Mouse (Mus musculus) forebrain, embryonic 14.5 days (tissue): ENCODE measurements at regions not wholly inside any gene's neighbourhood (a gene's known extent, or its start where the extent isn't known, plus 50 kb on each side); places are given as distances from the start of the nearest gene placed in this dataset.

Source experiments
- ATAC-seq: fragments of 200-750 bp; cut with Nextera tagmentation; 2 replicates; pipeline ENCODE4 v1.8.0; 2017; ENCODE audit warnings: mild to moderate bottlenecking, moderate library complexity
- DNase-seq: peaks from one replicate; pipeline ENCODE4 v3.0.0-alpha.2; 2015; ENCODE audit warnings: low spot score
- H3K27ac ChIP-seq: fragments of 300-500 bp; sonication (generic); 2 replicates; pipeline ENCODE4 v1.5.1; 2014; ENCODE audit warnings: low read depth, mild to moderate bottlenecking, control low read depth, low read length, moderate library complexity
- H3K27me3 ChIP-seq: fragments of 300-500 bp; sonication (generic); replicated peaks from 2 replicates; pipeline ENCODE4 v1.6.1; 2014; ENCODE audit warnings: low read length, control low read depth, mixed read lengths; ENCODE audit not compliant: control insufficient read depth, insufficient read depth
- H3K36me3 ChIP-seq: fragments of 300-500 bp; sonication (generic); 2 replicates; pipeline ENCODE4 v1.6.1; 2014; ENCODE audit warnings: low read length, control low read depth; ENCODE audit not compliant: control insufficient read depth, insufficient read depth
- H3K4me1 ChIP-seq: fragments of 300-500 bp; sonication (generic); 2 replicates; pipeline ENCODE4 v1.6.1; 2014; ENCODE audit warnings: antibody characterized with exemption, low read length, control low read depth; ENCODE audit not compliant: control insufficient read depth, insufficient read depth
- H3K4me2 ChIP-seq: fragments of 300-500 bp; sonication (generic); 2 replicates; pipeline ENCODE4 v1.6.1; 2014; ENCODE audit warnings: mild to moderate bottlenecking, control low read depth, low read length
- H3K4me3 ChIP-seq: fragments of 300-500 bp; sonication (generic); 2 replicates; pipeline ENCODE4 v1.5.1; 2014; ENCODE audit warnings: low read depth, low read length, control low read depth
- H3K9ac ChIP-seq: fragments of 300-500 bp; sonication (generic); 2 replicates; pipeline ENCODE4 v1.6.1; 2014; ENCODE audit warnings: mild to moderate bottlenecking, low read length, control low read depth, moderate library complexity
- H3K9me3 ChIP-seq: fragments of 300-500 bp; sonication (generic); replicated peaks from 2 replicates; pipeline ENCODE4 v1.6.1; 2016; ENCODE audit warnings: low read length, control low read depth, mixed read lengths; ENCODE audit not compliant: control insufficient read depth
- WGBS: fragments of 180-500 bp; shearing (Covaris S2); extraction: QIAGEN DNeasy Blood & Tissue Kit; methylation state at CpG from one replicate; pipeline ENCODE4 v1.1.7; 2014; 5-methylcytosine and 5-hydroxymethylcytosine counted together

DNA sequence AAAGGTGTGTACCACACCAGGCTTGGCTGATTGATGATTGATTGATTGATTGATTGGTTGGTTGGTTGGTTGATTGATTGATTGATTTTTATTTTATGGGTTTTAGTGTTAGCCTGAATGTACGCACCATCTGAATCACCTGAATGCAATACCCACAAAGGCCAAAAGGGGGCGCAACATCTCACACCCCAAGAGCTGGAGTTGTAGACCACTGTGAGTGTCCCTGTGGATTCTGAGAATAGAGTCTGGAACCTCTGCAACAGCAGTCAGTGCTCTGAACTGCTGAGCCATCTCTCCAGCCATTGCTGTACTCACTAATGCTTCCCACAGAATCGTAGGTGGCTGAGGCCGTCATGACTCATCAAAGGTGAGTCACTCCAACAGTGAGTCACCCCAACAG, 109.4 kb upstream of the Foxb1 start:
- 0 out of 2 replicates have a peak, but pooled peaks cover 6% of the 10 kb centered on the region for H3K27me3 ChIP-seq
- 86% methylated on average over 4 of the region's 4 CpGs for WGBS

DNA sequence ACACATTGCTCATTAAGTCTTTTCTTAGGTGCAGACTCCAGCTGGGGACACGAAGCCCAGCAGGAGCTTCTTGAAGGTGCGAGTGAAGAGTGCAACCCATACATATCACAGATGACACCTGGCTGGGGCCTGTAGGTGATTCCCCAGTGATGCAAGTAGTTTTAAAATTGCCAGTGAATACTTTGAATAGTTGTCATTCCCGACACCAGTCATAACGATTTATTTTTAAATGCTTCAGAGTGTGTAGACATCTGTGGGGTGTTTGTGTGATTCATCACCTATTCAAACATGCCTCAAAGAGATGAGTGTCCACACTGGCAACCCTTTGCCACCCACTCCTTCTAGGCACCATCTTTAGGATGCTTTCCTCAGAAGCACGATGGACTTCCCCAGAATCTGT, 102.9 kb upstream of the Bnip2 start:
- H3K36me3 ChIP-seq = no peaks in the 10 kb centered on the region
- no peaks in the 10 kb centered on the region for H3K4me1 ChIP-seq
- H3K9me3 ChIP-seq = 0 out of 2 replicates have a peak, but pooled peaks cover 3% of the 10 kb centered on the region
- DNase-seq (no peak), ATAC-seq (no peak)
- H3K4me2 ChIP-seq = no peak overlapping the region
- H3K27me3 ChIP-seq = peaks cover 2% of the 10 kb centered on the region; the same call in 1 of the 2 replicates
- H3K27ac ChIP-seq = no peak overlapping the region
- no peak overlapping the region for H3K4me3 ChIP-seq
- WGBS = 78% methylated on average over 5 of the region's 5 CpGs
- H3K9ac ChIP-seq = no peak overlapping the region

More for the DNA sequence above, 109.4 kb upstream of the Foxb1 start:
- no peaks in the 10 kb centered on the region for H3K4me1 ChIP-seq
- H3K9ac ChIP-seq = no peak overlapping the region
- no peak overlapping the region for H3K27ac ChIP-seq
- H3K4me3 ChIP-seq = no peak overlapping the region
- DNase-seq (no peak), ATAC-seq (no peak)
- H3K4me2 ChIP-seq = no peak overlapping the region
- H3K36me3 ChIP-seq = no peaks in the 10 kb centered on the region
- H3K9me3 ChIP-seq = no peaks in the 10 kb centered on the region

DNA sequence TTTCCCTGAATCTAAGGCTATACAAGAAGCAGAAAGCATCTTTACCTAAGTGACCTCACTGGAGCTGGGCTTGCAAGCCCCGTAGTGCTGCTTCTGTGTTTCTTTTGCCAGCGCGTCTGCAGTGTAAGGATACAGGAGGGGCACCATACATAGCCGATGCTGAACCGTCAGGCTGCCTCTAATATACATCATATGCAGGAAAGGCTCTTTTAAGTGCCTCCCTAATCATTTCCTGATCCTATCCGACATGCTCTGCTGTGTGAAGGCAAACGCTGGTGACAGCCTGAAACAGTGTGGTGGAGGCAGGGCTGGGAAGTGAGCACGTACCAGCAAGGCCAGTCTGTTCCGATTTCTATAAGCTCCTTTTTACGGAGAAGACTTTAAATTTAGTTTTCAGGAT, 91.2 kb upstream of the Bnip2 start:
- Histone ChIP-seq H3K4me2 (no peak overlapping the region), H3K9ac (no peak overlapping the region), H3K27me3 (peaks cover 9% of the 10 kb centered on the region), H3K27ac (no peak overlapping the region), H3K4me3 (no peak overlapping the region), H3K4me1 (no peaks in the 10 kb centered on the region), H3K9me3 (no peaks in the 10 kb centered on the region), H3K36me3 (no peaks in the 10 kb centered on the region)
- ATAC-seq (no peak), DNase-seq (no peak)
- WGBS = 71% methylated on average over 10 of the region's 10 CpGs

DNA sequence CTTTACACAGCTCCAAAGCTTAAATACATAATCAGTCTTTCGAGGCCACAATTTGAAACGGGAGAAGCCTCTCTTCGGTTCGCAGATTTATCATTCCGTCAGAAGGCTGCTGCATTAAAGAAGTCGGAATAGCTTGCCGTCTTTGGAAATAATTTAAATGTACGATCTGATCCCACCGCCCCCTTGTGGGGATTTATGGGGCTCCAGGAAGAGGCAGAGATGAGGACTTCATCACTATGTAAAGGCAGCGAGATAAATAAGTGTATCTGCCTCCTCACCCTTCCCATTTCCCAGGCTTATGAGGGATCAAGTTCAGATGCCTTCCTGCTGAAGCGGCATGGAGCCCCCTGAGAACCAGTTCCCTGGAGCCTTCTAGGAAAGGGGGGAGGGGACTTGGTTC, 89.9 kb upstream of the Bnip2 start:
- H3K4me2 ChIP-seq = 0 out of 2 replicates have a peak overlapping the region, but pooled peaks have one; percentile 14
- H3K4me3 ChIP-seq = no peak overlapping the region
- H3K9me3 ChIP-seq = no peaks in the 10 kb centered on the region
- WGBS = 31% methylated on average over 11 of the region's 11 CpGs
- no peaks in the 10 kb centered on the region for H3K36me3 ChIP-seq
- peaks cover 9% of the 10 kb centered on the region for H3K27me3 ChIP-seq
- no peak for ATAC-seq
- DNase-seq = peak; percentile 84
- no peak overlapping the region for H3K9ac ChIP-seq
- H3K27ac ChIP-seq = no peak overlapping the region
- H3K4me1 ChIP-seq = no peaks in the 10 kb centered on the region

DNA sequence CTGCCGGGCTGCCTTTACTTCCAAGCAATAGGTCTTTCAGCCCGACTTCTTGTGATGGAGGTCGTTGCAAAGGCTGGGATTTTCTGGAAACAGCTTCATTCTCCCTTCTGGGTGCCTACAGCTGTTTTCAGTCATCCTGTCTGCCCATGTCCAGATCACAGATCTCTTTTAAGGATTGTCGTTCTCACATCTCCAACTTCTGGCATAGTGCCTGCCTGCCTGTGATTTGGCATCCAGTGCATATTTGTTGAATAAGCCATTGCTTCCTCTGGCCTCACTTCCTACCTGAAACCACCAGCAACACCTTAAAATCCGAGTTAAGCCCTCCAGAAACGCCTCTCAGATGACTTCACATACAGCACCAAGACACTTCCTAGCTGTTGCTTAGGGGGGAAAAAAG, 88.4 kb upstream of the Bnip2 start:
- Histone ChIP-seq H3K27ac (no peak overlapping the region), H3K36me3 (no peaks in the 10 kb centered on the region), H3K4me1 (no peaks in the 10 kb centered on the region), H3K9ac (no peak overlapping the region), H3K9me3 (no peaks in the 10 kb centered on the region), H3K27me3 (peaks cover 9% of the 10 kb centered on the region), H3K4me2 (no peak overlapping the region), H3K4me3 (no peak overlapping the region)
- no peak for ATAC-seq
- 69% methylated on average over 6 of the region's 6 CpGs for WGBS
- DNase-seq = peak; percentile 25

DNA sequence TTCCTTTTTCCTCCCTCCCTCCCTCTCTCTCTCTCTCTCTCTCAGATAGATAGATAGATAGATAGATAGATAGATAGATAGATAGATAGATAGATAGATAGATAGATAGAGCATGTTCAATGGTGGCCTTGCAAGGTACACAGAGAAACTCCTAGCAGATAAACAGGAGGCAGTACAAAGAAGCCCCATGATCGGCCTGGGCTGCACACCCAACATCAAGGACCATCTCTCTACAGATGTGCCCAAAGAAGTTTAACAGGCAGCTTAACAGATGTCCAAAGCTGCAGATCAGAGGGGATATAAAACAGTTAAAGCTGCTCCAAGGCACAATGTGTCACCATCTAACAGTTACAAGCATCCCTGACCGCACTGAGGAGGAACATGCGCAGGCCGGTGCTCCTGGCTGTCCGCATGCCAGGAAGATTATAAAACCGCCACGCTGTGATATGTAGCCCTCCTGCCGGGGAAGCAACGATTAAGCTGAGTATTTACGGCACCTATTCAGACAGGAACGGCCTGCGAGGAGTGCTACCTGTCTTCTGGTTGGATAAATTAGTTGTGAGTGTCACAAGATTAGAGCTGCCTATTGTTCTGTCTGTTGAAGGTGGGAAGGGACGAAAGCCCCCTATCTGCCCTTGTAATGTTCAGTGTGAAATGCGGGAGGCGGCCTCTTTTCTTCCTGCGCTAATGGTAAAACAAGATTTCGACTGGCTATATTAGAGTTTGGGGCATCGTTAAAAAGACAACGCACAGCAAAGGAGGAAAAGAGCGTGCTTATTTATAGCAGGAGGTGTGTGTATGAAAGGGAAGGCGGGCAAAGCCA, 81.9 kb upstream of the Bnip2 start:
- H3K27me3 ChIP-seq = no peaks in the 10 kb centered on the region
- no peaks in the 10 kb centered on the region for H3K9me3 ChIP-seq
- 15% methylated on average over 21 of the region's 21 CpGs for WGBS
- ATAC-seq (no peak), DNase-seq (peak; percentile 60)
- H3K9ac ChIP-seq = no peak overlapping the region
- H3K27ac ChIP-seq = peak overlapping the region; percentile 39; the same call in 1 of the 2 replicates
- no peaks in the 10 kb centered on the region for H3K4me1 ChIP-seq
- H3K36me3 ChIP-seq = no peaks in the 10 kb centered on the region
- H3K4me3 ChIP-seq = no peak overlapping the region
- H3K4me2 ChIP-seq = peak overlapping the region; percentile 15

DNA sequence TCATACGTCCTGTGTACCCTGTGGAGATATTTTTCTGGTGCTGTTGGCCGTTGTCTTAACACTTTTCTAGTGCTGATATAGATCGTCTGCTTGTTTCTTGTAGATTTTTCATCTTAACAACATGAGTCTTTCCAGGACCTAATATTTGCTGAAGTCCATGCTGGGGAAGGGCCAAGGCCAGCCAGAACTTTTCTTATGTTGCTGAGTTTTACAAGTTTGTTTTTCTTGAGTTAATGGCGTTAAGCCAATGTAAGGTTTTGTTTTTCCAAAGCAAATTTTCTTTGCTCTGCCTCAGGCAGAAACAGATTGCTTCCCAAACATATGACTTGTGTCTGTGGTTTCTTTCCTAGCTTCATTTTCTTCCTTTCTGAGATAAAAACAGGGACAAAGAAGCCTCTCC, 78.6 kb upstream of the Bnip2 start:
- no peak for DNase-seq
- H3K27me3 ChIP-seq = no peaks in the 10 kb centered on the region
- ATAC-seq = no peak
- H3K4me2 ChIP-seq = no peak overlapping the region
- no peaks in the 10 kb centered on the region for H3K9me3 ChIP-seq
- no peak overlapping the region for H3K4me3 ChIP-seq
- 88% methylated on average over 4 of the region's 4 CpGs for WGBS
- H3K27ac ChIP-seq = no peak overlapping the region
- H3K9ac ChIP-seq = no peak overlapping the region
- H3K4me1 ChIP-seq = no peaks in the 10 kb centered on the region
- no peaks in the 10 kb centered on the region for H3K36me3 ChIP-seq

DNA sequence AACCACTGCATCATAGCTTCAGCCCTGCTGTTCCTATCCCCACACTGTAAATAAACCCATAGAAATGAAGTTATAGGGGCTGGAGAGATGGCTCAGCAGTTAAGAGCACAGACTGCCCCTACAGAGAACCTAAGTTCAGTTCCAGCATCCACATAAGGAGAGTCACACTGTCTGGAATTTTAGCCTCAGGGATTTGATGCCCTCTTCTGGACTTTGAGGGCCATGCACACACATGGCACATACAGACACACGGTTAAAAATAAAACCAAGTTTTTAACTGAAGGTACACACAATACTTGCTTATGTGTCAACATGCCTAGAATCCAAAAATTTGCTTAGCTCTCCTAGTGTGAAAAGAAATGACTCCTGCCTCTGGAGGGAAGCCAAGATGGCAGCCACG, 61.1 kb upstream of the Bnip2 start:
- 62% methylated on average over 2 of the region's 2 CpGs for WGBS
- H3K9me3 ChIP-seq = no peaks in the 10 kb centered on the region
- H3K27me3 ChIP-seq = no peaks in the 10 kb centered on the region
- no peak for ATAC-seq
- H3K9ac ChIP-seq = no peak overlapping the region
- no peak overlapping the region for H3K27ac ChIP-seq
- H3K4me2 ChIP-seq = no peak overlapping the region
- DNase-seq = peak; percentile 16
- no peaks in the 10 kb centered on the region for H3K36me3 ChIP-seq
- no peak overlapping the region for H3K4me3 ChIP-seq
- H3K4me1 ChIP-seq = no peaks in the 10 kb centered on the region

DNA sequence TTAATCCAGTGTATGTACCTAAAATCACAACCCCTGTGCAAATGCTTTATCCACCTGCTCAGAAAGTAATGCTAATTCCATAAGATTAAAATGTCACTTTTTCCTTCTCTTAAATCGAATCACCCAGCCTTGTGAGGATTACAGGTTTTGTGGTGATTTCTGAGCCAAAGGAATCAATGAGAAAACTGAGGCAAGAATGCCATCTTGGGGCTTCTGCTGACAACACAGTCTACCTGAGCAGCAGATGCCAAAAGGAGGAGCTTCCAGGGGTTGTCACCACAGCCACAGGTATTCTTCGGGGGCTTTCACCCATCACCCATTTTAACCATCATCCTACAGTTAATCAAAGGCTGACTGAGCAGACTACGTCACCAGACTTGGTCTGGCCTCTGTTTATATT, 51.4 kb upstream of the Bnip2 start:
- H3K4me3 ChIP-seq = no peak overlapping the region
- no peaks in the 10 kb centered on the region for H3K36me3 ChIP-seq
- no peaks in the 10 kb centered on the region for H3K27me3 ChIP-seq
- no peaks in the 10 kb centered on the region for H3K9me3 ChIP-seq
- H3K4me1 ChIP-seq = no peaks in the 10 kb centered on the region
- no peak overlapping the region for H3K27ac ChIP-seq
- 87% methylated on average over 3 of the region's 3 CpGs for WGBS
- H3K9ac ChIP-seq = no peak overlapping the region
- DNase-seq (peak; percentile 4), ATAC-seq (no peak)
- no peak overlapping the region for H3K4me2 ChIP-seq
